Mouse (Mus musculus) bone marrow, adult 2 months (tissue): ENCODE data around the gene Epha4. TPM values are rescaled to one million over a fixed set of nuclear protein-coding genes. Genes with fewer than 3 reads are reported as not detected.

Source experiments
- H3K27ac ChIP-seq: fragments of 200-500 bp; 2 replicates; pipeline ENCODE4 v1.5.1; 2012; ENCODE audit warnings: low read depth, mild to moderate bottlenecking, control low read depth, inconsistent platforms, low read length; ENCODE audit not compliant: control insufficient read depth, poor library complexity, insufficient read depth
- H3K4me1 ChIP-seq: fragments of 200-500 bp; 2 replicates; pipeline ENCODE4 v1.6.1; 2011; ENCODE audit warnings: low read length; ENCODE audit not compliant: control insufficient read depth, insufficient read depth
- H3K4me3 ChIP-seq: fragments of 200-500 bp; replicated peaks from 2 replicates; pipeline ENCODE3; 2011; ENCODE audit warnings: mild to moderate bottlenecking, low read depth, low read length, control low read depth; ENCODE audit not compliant: control insufficient read depth
- CTCF ChIP-seq: fragments of 200-500 bp; IDR thresholded peaks from 2 replicates; pipeline ENCODE4 v1.5.1; 2011; ENCODE audit warnings: low read length, control low read depth; ENCODE audit not compliant: control insufficient read depth, insufficient read depth
- POLR2A ChIP-seq: fragments of 200-500 bp; IDR thresholded peaks from 2 replicates; pipeline ENCODE4 v1.6.1; 2011; ENCODE audit warnings: low read depth, mild to moderate bottlenecking, control low read depth, low read length, borderline replicate concordance; ENCODE audit not compliant: control insufficient read depth
- WGBS: fragments of 180-500 bp; shearing (Covaris S2); methylation state at CpG from one replicate; pipeline ENCODE4 v1.1.7; 2018; 5-methylcytosine and 5-hydroxymethylcytosine counted together
- polyA plus RNA-seq: library from polyadenylated mRNA; stranded (reverse); fragments of >200 nt; gene quantifications from 2 replicates; pipeline ENCODE4 v1.2.4, GENCODE M21; 2011; ENCODE audit warnings: low replicate concordance; ENCODE audit not compliant: missing spikeins, insufficient read depth, insufficient read length

Epha4 gene
- polyA plus RNA-seq, 1 experiment, result 0.80 TPM

- no peak for TF ChIP-seq POLR2A
- TF ChIP-seq CTCF, result no peak
- Histone ChIP-seq H3K4me3 (no peak overlapping the region), H3K27ac (no peak overlapping the region), H3K4me1 (no peaks in the 10 kb centered on the region)
- 72% methylated on average over 2 of the region's 2 CpGs for WGBS
Measured at GRCm38 (mm10) chr1:77420348-77420747, 94.5 kb downstream of the Epha4 start.

GRCm38 (mm10) chr1:77416872-77417271 lies 98.0 kb downstream of the Epha4 start:
- 19% methylated on average over 4 of the region's 4 CpGs for WGBS
- TF ChIP-seq POLR2A (no peak), CTCF (no peak)
- Histone ChIP-seq H3K27ac (no peak overlapping the region), H3K4me1 (no peaks in the 10 kb centered on the region; the same call in 1 of the 2 replicates), H3K4me3 (no peak overlapping the region)

GRCm38 (mm10) chr1:77412871-77413669 lies 101.8 kb downstream of the Epha4 start:
- H3K4me3 ChIP-seq, result no peak overlapping the region
- H3K27ac ChIP-seq, result no peak overlapping the region
- WGBS, result 77% methylated on average over 9 of the region's 9 CpGs
- no peak for TF ChIP-seq POLR2A
- no peak for TF ChIP-seq CTCF
- no peaks in the 10 kb centered on the region; the same call in 1 of the 2 replicates for H3K4me1 ChIP-seq

GRCm38 (mm10) chr1:77412285-77412684 lies 102.6 kb downstream of the Epha4 start:
- Histone ChIP-seq H3K27ac (no peak overlapping the region), H3K4me3 (no peak overlapping the region), H3K4me1 (no peaks in the 10 kb centered on the region; the same call in 1 of the 2 replicates)
- TF ChIP-seq CTCF, result no peak
- 11% methylated on average over 13 of the region's 13 CpGs for WGBS

- WGBS, result 86% methylated on average over 4 of the region's 4 CpGs
- TF ChIP-seq CTCF, result no peak
- no peak for TF ChIP-seq POLR2A
- Histone ChIP-seq H3K27ac (no peak overlapping the region), H3K4me1 (no peaks in the 10 kb centered on the region; the same call in 1 of the 2 replicates), H3K4me3 (no peak overlapping the region)
Measured at GRCm38 (mm10) chr1:77411222-77411621, 103.7 kb downstream of the Epha4 start.

GRCm38 (mm10) chr1:77410716-77411115 lies 104.2 kb downstream of the Epha4 start:
- H3K4me3 ChIP-seq, result no peak overlapping the region
- TF ChIP-seq POLR2A (no peak), CTCF (no peak)
- no peaks in the 10 kb centered on the region; the same call in 1 of the 2 replicates for H3K4me1 ChIP-seq
- 91% methylated on average over 2 of the region's 2 CpGs for WGBS
- H3K27ac ChIP-seq, result no peak overlapping the region

GRCm38 (mm10) chr1:77410153-77410552 lies 104.7 kb downstream of the Epha4 start:
- TF ChIP-seq CTCF (no peak), POLR2A (no peak)
- H3K27ac ChIP-seq, result no peak overlapping the region
- 81% methylated on average over 3 of the region's 3 CpGs for WGBS

GRCm38 (mm10) chr1:77409509-77409908 lies 105.4 kb downstream of the Epha4 start:
- 89% methylated on average over 8 of the region's 8 CpGs for WGBS
- Histone ChIP-seq H3K4me1 (no peaks in the 10 kb centered on the region; the same call in 1 of the 2 replicates), H3K4me3 (no peak overlapping the region), H3K27ac (no peak overlapping the region)
- TF ChIP-seq POLR2A (no peak), CTCF (no peak)

More at GRCm38 (mm10) chr1:77410153-77410552, 104.7 kb downstream of the Epha4 start:
- Histone ChIP-seq H3K4me1 (no peaks in the 10 kb centered on the region; the same call in 1 of the 2 replicates), H3K4me3 (no peak overlapping the region)

- 36% methylated on average over 9 of the region's 9 CpGs for WGBS
- no peak overlapping the region for H3K27ac ChIP-seq
- TF ChIP-seq CTCF (no peak), POLR2A (no peak)
- H3K4me3 ChIP-seq, result no peak overlapping the region
- no peaks in the 10 kb centered on the region; the same call in 1 of the 2 replicates for H3K4me1 ChIP-seq
Measured at GRCm38 (mm10) chr1:77407417-77407816, 107.5 kb downstream of the Epha4 start.
